Mouse (Mus musculus): ENCODE measurements at regions not wholly inside any gene's neighbourhood (a gene's known extent, or its start where the extent isn't known, plus 50 kb on each side); places are given as distances from the start of the nearest gene placed in this dataset.

DNA sequence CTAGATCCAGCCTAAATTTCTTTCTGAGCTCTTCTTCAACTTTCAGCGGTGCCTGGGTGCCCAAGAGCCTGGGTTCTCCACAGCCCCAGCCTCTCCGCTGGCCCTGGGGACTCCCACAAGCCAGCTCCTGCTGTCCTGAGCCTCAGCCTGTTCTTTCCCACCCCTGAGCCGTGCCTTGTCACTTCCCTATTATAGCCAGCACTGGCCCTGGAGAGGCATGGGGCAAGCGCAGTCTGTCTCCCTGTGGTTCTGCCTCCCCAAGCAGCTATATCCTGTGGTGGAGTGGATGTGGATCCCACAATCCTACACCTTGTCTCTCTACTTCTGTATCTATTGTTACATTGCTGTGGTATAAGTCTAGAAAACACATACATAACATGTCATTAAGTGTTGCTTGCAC is 128.6 kb upstream of the Hgf start:
- H3K4me1 ChIP-seq, result no peaks in the 10 kb centered on the region
- no peak overlapping the region for H3K27ac ChIP-seq
- WGBS, result 87% methylated on average over 4 of the region's 4 CpGs
- no peaks in the 10 kb centered on the region for H3K27me3 ChIP-seq
- H3K4me3 ChIP-seq (replicated peaks), result no peak overlapping the region
- no peaks in the 10 kb centered on the region for H3K9me3 ChIP-seq (replicated peaks)
- ATAC-seq (replicated peaks; ENCODE audit: low FRiP score), result no peak
- H3K4me2 ChIP-seq, result no peak overlapping the region
- H3K36me3 ChIP-seq, result no peaks in the 10 kb centered on the region
- no peak overlapping the region for H3K9ac ChIP-seq

DNA sequence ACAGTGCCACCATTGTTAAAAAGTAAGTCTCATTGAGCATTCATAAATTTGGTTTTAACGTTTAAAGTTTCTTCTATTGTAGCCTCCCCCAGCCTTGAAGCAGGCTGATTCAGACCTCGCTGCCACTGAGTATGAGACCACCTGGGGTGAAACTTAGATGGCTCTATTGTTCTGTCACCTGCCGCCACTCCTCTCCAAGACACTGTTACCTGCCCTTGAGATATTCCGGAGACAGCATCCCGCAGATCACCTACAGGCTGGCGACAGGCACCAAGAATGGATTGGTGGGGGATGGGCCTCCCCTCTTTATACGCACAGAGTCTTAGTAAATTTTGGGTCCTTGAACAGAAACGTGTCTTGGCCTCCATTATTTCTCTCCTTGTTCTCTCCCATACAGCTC is 128.0 kb upstream of the Hgf start:
- Histone ChIP-seq H3K27ac (no peak overlapping the region), H3K27me3 (no peaks in the 10 kb centered on the region), H3K4me2 (no peak overlapping the region), H3K4me3 (replicated peaks) (no peak overlapping the region), H3K9ac (no peak overlapping the region), H3K36me3 (no peaks in the 10 kb centered on the region), H3K4me1 (no peaks in the 10 kb centered on the region), H3K9me3 (replicated peaks) (no peaks in the 10 kb centered on the region)
- WGBS, result 68% methylated on average over 8 of the region's 8 CpGs
- ATAC-seq (replicated peaks; ENCODE audit: low FRiP score), result no peak

DNA sequence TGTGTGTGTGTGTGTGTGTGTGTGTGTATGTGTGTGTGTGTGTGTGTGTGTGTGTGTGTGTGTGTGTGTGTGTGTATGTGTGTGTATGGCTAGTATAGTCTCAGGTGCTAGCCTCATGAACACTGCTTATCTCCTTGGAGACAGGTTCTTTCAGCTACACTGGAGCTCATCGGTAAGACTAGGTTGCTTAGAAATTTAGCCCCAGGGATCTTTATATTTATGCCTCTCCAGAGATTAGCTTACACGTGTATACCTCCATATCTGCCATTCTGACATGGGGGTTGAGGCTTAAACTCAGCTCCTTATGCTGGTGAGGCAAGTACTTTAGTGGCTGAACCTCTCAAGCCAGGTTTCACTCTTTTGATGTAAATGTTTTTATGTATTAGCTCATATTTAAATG is 127.0 kb upstream of the Hgf start:
- H3K9me3 ChIP-seq (replicated peaks), result no peaks in the 10 kb centered on the region
- ATAC-seq (replicated peaks; ENCODE audit: low FRiP score), result no peak

DNA sequence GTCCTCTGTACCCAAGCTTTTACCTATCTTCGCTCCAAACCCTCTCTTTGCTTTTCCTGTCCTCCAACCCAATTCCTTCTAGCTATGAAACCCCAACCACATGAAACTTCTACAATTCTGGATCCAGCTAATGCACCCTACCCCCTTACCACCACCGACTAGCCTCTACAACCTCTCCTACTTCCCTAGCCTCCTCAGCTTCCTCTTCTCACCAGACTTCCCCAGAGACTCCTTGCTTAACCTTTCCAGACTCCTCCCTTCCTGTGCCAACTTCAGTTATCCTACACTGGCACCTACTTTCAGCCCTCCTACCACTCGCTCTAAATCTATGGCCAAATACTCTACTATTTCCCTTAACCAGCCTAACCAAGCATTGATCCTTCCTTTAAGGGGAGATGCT is 118.7 kb upstream of the Hgf start:
- 96% methylated on average over 3 of the region's 3 CpGs for WGBS
- no peaks in the 10 kb centered on the region for H3K27me3 ChIP-seq

More for the DNA sequence above, 127.0 kb upstream of the Hgf start:
- no peak overlapping the region for H3K27ac ChIP-seq
- no peak overlapping the region for H3K4me3 ChIP-seq (replicated peaks)
- H3K4me1 ChIP-seq, result no peaks in the 10 kb centered on the region
- 55% methylated on average over 2 of the region's 2 CpGs for WGBS
- no peak overlapping the region for H3K4me2 ChIP-seq
- no peaks in the 10 kb centered on the region for H3K27me3 ChIP-seq
- H3K36me3 ChIP-seq, result no peaks in the 10 kb centered on the region
- no peak overlapping the region for H3K9ac ChIP-seq

DNA sequence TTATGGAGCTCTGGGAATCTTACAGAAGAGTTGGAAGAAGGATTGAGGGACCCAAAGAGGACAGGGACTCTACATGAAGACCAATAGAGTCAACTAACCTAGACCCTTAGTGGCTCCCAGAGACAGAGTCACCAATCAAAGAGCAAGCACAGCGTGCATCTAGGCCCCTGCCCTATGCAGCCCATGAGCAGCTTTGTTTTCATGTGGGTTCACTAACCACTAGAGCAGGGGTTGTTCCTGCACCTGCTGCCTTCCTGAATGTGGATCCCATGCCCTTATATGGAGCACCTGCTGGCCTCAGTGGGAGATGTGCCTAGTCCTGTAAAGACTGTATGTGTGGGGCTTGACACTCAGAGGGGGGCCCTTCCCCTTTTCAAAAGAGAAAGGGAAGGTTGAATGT is 108.2 kb upstream of the Hgf start:
- Histone ChIP-seq H3K4me1 (no peaks in the 10 kb centered on the region), H3K9ac (no peak overlapping the region), H3K4me2 (no peak overlapping the region), H3K27ac (no peak overlapping the region), H3K36me3 (no peaks in the 10 kb centered on the region), H3K9me3 (replicated peaks) (no peaks in the 10 kb centered on the region), H3K4me3 (replicated peaks) (no peak overlapping the region), H3K27me3 (no peaks in the 10 kb centered on the region)
- WGBS, result 84% methylated on average over 1 of the region's 1 CpGs
- ATAC-seq (replicated peaks; ENCODE audit: low FRiP score), result no peak

More for the DNA sequence above, 118.7 kb upstream of the Hgf start:
- no peak overlapping the region for H3K4me3 ChIP-seq (replicated peaks)
- H3K4me1 ChIP-seq, result no peaks in the 10 kb centered on the region
- no peak for ATAC-seq (replicated peaks; ENCODE audit: low FRiP score)
- no peak overlapping the region for H3K4me2 ChIP-seq
- H3K9me3 ChIP-seq (replicated peaks), result no peaks in the 10 kb centered on the region
- H3K36me3 ChIP-seq, result no peaks in the 10 kb centered on the region
- H3K27ac ChIP-seq, result no peak overlapping the region
- no peak overlapping the region for H3K9ac ChIP-seq

DNA sequence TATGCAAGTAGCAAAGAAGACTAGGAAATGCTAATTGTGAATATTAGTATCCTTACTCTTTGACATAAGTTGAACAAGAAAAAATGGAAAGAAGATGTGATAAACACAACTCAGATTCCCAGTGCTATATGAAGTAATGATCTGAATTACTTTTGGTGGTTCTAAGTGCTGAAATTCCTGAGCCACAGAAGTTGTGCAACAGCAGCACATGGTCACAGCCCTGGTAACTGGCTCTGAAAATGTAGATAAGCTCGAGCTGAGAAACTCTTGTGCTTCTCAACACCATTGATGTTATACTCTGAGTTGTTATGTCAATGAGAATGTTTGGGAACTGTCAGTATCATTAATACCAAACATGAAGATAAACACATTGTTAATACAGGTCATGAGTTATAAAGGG is 106.3 kb upstream of the Hgf start:
- 77% methylated on average over 1 of the region's 1 CpGs for WGBS
- Histone ChIP-seq H3K9ac (no peak overlapping the region), H3K27ac (no peak overlapping the region), H3K9me3 (replicated peaks) (no peaks in the 10 kb centered on the region), H3K4me2 (no peak overlapping the region), H3K27me3 (no peaks in the 10 kb centered on the region), H3K4me3 (replicated peaks) (no peak overlapping the region), H3K36me3 (no peaks in the 10 kb centered on the region), H3K4me1 (no peaks in the 10 kb centered on the region)
- no peak for ATAC-seq (replicated peaks; ENCODE audit: low FRiP score)

DNA sequence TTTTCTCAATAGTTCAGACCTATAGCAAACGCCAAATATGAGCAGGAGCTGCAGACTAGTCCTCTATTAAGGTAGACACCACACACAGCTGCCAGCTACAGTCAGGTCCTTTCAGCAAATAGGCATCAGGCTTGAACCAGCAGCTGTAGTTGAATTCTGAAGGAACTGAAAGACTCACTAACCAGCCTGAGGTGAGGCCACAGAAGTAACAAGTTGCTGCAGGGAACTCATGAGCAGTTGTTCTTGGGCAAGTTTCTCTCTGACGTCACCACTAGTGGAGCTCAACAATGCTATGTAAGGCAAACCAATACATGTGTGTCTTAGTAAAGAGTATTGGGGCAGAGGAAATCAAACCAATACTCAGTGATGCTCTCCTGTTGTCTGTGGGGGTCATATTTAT is 91.5 kb upstream of the Hgf start:
- Histone ChIP-seq H3K27ac (no peak overlapping the region), H3K36me3 (no peaks in the 10 kb centered on the region), H3K4me1 (no peaks in the 10 kb centered on the region), H3K9me3 (replicated peaks) (no peaks in the 10 kb centered on the region), H3K4me2 (no peak overlapping the region), H3K27me3 (no peaks in the 10 kb centered on the region), H3K9ac (no peak overlapping the region), H3K4me3 (replicated peaks) (no peak overlapping the region)
- no peak for ATAC-seq (replicated peaks; ENCODE audit: low FRiP score)
- 92% methylated on average over 2 of the region's 2 CpGs for WGBS

DNA sequence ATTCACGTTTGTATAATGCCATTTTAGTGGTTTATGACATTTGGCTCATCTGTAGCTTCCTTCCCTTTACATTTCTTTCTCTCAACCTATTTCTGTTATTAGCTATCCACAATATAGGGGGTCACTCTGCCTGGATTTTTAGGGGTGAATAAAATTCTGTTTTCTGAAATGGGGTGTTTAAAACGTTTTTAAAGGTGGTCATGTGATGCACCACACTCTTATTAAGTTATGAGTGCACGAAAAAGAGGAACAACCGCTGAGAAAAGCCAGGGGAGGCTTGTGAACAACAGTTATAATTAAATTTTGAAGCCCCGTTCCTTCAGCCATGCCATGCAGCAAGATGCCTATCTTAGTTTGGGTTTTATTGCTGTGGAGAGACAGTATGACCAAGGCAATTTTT is 87.0 kb upstream of the Hgf start:
- Histone ChIP-seq H3K27me3 (no peaks in the 10 kb centered on the region), H3K4me3 (replicated peaks) (no peak overlapping the region), H3K9me3 (replicated peaks) (no peaks in the 10 kb centered on the region), H3K4me1 (peaks cover 9% of the 10 kb centered on the region), H3K9ac (no peak overlapping the region), H3K4me2 (no peak overlapping the region), H3K36me3 (no peaks in the 10 kb centered on the region), H3K27ac (no peak overlapping the region)
- no peak for ATAC-seq (replicated peaks; ENCODE audit: low FRiP score)
- 66% methylated on average over 5 of the region's 5 CpGs for WGBS

DNA sequence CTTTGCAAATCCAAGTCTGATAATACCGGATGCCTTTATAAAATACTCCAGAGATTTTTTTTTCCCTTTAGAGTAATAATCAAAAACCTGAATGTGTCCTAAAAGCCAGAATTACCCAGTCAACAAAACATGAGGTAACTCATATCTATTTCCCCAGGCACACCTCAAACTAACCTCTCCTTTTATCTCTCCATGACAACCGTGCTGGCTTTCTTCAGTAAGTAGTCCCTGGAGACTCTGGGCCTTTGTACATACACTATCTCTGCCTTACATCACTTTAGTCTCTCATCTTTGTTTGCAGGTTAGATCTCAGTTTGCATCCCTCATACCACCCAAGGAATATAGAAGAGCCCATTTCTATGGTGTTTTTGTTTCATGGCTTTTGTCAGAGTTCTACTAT is 84.7 kb upstream of the Hgf start:
- WGBS, result 84% methylated on average over 2 of the region's 2 CpGs
- Histone ChIP-seq H3K4me3 (replicated peaks) (no peak overlapping the region), H3K4me1 (peaks cover 9% of the 10 kb centered on the region), H3K9ac (no peak overlapping the region), H3K9me3 (replicated peaks) (no peaks in the 10 kb centered on the region), H3K4me2 (no peak overlapping the region), H3K27me3 (no peaks in the 10 kb centered on the region), H3K27ac (no peak overlapping the region), H3K36me3 (no peaks in the 10 kb centered on the region)
- ATAC-seq (replicated peaks; ENCODE audit: low FRiP score), result no peak

DNA sequence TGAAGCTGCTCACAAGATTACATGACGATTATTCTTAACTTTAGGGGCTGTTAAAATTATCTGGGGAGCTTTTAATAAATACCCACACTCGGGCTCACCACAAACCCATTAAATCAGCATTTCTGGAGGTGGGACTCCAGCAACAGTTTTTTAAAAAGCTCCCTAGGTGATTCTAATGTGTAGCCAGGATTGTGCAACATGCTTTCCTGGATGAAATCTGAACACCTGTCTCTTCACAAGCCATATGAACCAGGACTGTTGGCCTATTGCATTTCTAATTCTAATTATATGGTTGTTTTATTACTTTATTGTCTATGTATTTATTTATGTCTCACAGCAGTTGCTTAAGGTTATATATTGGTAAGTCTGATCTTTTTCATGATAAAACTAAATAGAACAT is 84.1 kb upstream of the Hgf start:
- no peak overlapping the region for H3K4me2 ChIP-seq
- no peaks in the 10 kb centered on the region for H3K9me3 ChIP-seq (replicated peaks)
- no peaks in the 10 kb centered on the region for H3K27me3 ChIP-seq
- H3K4me3 ChIP-seq (replicated peaks), result no peak overlapping the region
- H3K27ac ChIP-seq, result no peak overlapping the region
- ATAC-seq (replicated peaks; ENCODE audit: low FRiP score), result no peak
- H3K9ac ChIP-seq, result no peak overlapping the region
- H3K36me3 ChIP-seq, result no peaks in the 10 kb centered on the region
- peaks cover 9% of the 10 kb centered on the region for H3K4me1 ChIP-seq
- 79% methylated on average over 2 of the region's 2 CpGs for WGBS

DNA sequence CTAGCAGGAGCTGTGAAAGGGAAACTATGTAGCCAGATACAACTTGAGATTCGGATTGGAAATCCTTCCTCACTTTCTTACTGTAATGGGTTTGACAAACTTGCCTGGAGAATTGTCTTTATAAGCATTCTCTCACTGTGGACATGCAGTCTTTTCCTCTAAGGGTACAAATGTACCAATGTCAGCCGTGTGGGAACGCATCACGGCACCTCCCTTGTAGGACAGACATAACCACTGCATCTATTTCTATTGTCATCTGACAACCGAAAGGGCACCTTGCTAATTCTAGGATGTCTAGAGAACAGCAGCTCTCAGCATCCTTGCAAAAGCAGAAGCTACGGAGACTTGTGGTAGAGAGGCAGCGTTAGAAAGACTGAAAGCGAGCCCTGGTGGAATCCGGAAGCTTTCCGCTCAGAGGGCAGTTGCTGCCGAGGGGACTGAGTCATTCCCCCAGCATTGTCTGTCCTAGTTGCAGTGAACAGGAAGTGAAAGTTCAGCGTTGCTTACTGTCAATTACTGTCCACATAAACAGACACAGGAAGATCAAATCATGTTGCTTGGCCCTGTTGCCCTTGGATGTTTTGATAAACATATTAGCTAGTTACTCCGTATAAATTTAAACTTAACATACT is 83.5 kb upstream of the Hgf start:
- ATAC-seq (replicated peaks; ENCODE audit: low FRiP score), result peak; percentile 81
- Histone ChIP-seq H3K9ac (no peak overlapping the region), H3K27ac (peak overlapping the region; percentile 84), H3K4me3 (replicated peaks) (0 out of 2 replicates have a peak overlapping the region, but pooled peaks have one; percentile 8), H3K4me1 (peaks cover 9% of the 10 kb centered on the region), H3K36me3 (no peaks in the 10 kb centered on the region), H3K9me3 (replicated peaks) (no peaks in the 10 kb centered on the region), H3K27me3 (no peaks in the 10 kb centered on the region), H3K4me2 (peak overlapping the region; percentile 47)
- WGBS, result 32% methylated on average over 13 of the region's 13 CpGs

DNA sequence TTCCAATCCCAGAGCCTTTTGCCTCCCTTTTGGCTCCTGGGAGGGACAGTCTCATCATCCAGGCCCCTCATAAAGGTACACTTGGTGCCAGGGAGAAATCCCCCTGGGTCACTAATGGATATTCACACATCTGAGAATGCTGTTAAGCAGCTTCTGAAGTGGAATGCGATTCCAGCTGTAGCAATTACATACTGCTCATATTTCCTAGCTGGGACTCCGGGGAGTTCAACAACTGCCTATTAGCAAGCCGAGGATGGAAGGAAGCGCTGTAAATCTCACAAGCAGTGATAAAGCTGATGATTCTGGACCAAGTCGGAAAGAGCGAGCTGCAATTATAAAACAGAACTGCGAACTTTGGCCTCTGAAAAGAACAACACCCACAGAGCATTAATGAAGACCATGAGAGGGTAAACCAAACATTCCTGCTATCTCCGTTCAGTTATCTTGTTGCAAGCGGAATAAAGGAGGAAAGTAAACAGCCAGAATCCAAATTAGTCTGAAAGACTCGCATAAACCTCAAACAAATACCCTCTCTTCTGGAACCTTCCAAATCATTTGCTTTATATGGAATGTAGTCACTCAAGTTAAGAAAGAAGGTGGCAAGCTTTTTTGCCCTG is 82.8 kb upstream of the Hgf start:
- peak overlapping the region; percentile 84 for H3K27ac ChIP-seq
- H3K4me2 ChIP-seq, result peak overlapping the region; percentile 47
- 10% methylated on average over 10 of the region's 10 CpGs for WGBS
- H3K36me3 ChIP-seq, result no peaks in the 10 kb centered on the region
- peak; percentile 75 for ATAC-seq (replicated peaks; ENCODE audit: low FRiP score)
- H3K27me3 ChIP-seq, result no peaks in the 10 kb centered on the region
- H3K9me3 ChIP-seq (replicated peaks), result no peaks in the 10 kb centered on the region
- H3K4me1 ChIP-seq, result peaks cover 9% of the 10 kb centered on the region
- no peak overlapping the region for H3K9ac ChIP-seq
- 0 out of 2 replicates have a peak overlapping the region, but pooled peaks have one; percentile 8 for H3K4me3 ChIP-seq (replicated peaks)

DNA sequence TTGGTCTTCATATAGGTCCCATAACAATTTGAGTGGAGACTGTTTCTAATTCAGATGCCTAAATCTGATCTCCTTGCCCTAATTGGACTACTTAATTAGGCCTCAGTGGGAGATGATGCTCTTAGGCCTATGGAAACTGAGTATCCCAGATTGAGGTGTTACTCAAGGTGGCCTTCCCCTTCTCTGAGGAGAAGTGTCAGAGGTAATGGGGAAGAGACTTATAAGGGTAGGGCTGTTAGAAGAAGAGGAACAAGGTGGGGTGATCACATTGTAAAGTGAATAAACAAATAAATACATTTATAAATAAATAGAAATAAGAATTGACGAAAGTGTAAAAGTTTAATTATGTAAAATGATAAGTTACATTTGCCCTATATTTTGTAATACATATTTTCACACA is 65.3 kb upstream of the Hgf start:
- Histone ChIP-seq H3K4me1 (no peaks in the 10 kb centered on the region), H3K4me3 (replicated peaks) (no peak overlapping the region), H3K9ac (no peak overlapping the region), H3K4me2 (no peak overlapping the region), H3K27me3 (no peaks in the 10 kb centered on the region), H3K36me3 (no peaks in the 10 kb centered on the region), H3K9me3 (replicated peaks) (no peaks in the 10 kb centered on the region), H3K27ac (no peak overlapping the region)
- no peak for ATAC-seq (replicated peaks; ENCODE audit: low FRiP score)
- 89% methylated on average over 1 of the region's 1 CpGs for WGBS

All from kidney, embryonic 15.5 days (tissue).